Mouse (Mus musculus): ENCODE results near the gene Ptpn6. TPM values are rescaled to one million over a fixed set of nuclear protein-coding genes. Genes with fewer than 3 reads are reported as not detected.

Gene Ptpn6
- polyA plus RNA-seq, 1 experiment from 2014 or later = 5.6 TPM

DNA sequence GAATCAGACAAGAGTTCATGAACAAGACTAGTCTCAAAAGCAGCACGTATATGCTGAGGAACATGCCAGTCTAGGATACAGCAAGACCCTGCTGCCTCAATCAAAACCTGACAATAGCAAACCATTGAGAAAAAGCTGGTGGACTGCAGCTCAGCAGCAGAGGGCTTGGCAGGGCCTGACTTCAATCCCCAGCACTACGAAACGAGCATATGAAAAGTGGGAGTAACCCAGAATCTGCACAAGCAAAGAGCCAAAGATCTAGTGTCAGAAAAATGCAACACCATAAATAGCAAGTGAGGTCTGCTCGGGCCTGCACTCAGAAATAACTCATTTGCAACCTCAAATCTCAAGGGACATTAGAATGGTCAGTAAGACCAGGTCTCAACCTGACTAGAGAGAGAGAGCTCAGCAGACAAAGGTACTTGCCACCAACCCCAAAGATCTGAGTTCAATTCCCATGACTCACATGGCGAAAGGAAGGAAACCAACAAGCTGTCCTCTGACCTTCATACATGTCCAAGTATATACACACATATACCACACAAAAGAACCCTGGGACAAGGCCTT is 32.4 kb downstream of the Ptpn6 start:
- 65% methylated on average over 5 of the region's 5 CpGs for whole genome bisulfite sequencing
- no peaks in the 10 kb centered on the region for H3K9me3 ChIP-seq (replicated peaks)
- H3K27me3 ChIP-seq = no peaks in the 10 kb centered on the region
- no peak overlapping the region for H3K27ac ChIP-seq
- no peak overlapping the region for H3K9ac ChIP-seq
- no peak for ATAC-seq (replicated peaks; ENCODE audit: insufficient number of reproducible peaks, insufficient read depth, low FRiP score, low read depth)
- peaks cover 14% of the 10 kb centered on the region for H3K4me1 ChIP-seq (replicated peaks)
- H3K4me2 ChIP-seq = no peak overlapping the region
- peaks cover 50% of the 10 kb centered on the region for H3K36me3 ChIP-seq
- H3K4me3 ChIP-seq = no peak overlapping the region

DNA sequence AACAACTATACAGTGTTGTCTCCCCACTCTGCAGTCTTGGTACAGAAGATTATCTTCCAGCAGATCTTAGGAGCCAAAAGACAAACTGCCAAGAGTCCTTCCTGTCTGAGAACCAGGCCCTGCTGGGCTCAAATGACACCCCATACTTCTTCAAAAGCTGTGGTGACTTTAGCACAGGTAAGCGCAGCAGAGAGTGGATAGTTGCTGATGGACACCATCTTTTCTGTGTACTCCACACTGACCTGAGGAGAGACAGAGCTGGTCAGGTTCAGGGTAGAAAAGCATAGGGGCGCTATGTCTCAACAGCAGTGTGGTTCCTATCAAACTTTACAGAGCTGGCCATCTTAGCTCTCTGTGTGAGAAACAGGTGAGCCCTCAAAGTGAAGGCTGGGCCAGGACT is 34.1 kb downstream of the Ptpn6 start:
- Histone ChIP-seq H3K9ac (no peak overlapping the region), H3K4me3 (no peak overlapping the region), H3K4me2 (no peak overlapping the region), H3K9me3 (replicated peaks) (no peaks in the 10 kb centered on the region), H3K27ac (no peak overlapping the region), H3K27me3 (no peaks in the 10 kb centered on the region), H3K4me1 (replicated peaks) (peaks cover 15% of the 10 kb centered on the region), H3K36me3 (peaks cover 50% of the 10 kb centered on the region)
- 91% methylated on average over 2 of the region's 2 CpGs for WGBS
- no peak for ATAC-seq (replicated peaks; ENCODE audit: insufficient number of reproducible peaks, insufficient read depth, low FRiP score, low read depth)

DNA sequence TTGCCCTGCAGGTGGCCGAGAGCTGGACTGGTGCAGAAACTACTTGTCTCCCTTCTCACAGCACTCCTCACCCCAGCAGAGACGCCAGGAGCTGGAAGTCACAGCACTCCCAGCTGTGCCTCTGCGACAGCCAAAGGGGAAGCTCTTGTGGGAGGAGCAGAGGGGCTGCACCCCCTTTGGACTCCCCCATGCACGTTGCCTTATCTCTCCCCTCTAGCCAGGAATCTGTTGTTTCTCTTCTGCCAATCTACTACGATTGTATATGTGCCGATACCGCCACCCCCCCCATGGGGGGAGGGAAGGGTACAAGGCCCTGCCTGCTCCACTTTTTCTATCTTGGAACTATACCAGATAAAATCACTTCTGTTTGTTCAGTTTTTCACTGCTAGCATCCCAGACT is 34.7 kb downstream of the Ptpn6 start:
- Histone ChIP-seq H3K27ac (no peak overlapping the region), H3K9me3 (replicated peaks) (no peaks in the 10 kb centered on the region), H3K4me2 (no peak overlapping the region), H3K36me3 (peaks cover 50% of the 10 kb centered on the region), H3K9ac (no peak overlapping the region), H3K4me3 (no peak overlapping the region), H3K27me3 (no peaks in the 10 kb centered on the region), H3K4me1 (replicated peaks) (peaks cover 14% of the 10 kb centered on the region)
- no peak for ATAC-seq (replicated peaks; ENCODE audit: insufficient number of reproducible peaks, insufficient read depth, low FRiP score, low read depth)
- 59% methylated on average over 7 of the region's 7 CpGs for WGBS

DNA sequence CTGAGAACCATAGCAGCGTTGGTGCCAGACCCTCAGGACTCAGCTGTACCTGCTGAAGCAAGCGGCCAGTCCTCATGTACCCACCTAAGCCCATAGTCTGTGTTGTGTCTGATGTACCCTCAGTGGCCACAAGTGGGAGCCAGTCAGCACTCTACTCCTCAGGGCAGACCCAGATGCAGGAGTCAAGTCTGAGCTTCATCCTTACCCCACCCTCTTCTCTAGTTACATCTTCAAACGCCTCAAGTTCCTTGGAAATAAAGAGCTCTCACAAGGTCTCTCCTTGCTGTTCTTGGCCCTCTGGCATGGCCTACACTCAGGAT is 35.8 kb downstream of the Ptpn6 start:
- no peak overlapping the region for H3K4me3 ChIP-seq
- H3K9ac ChIP-seq = no peak overlapping the region
- H3K4me1 ChIP-seq (replicated peaks) = peaks cover 14% of the 10 kb centered on the region
- no peak overlapping the region for H3K4me2 ChIP-seq
- H3K36me3 ChIP-seq = peaks cover 43% of the 10 kb centered on the region
- peak; percentile 48; the same call in 1 of the 2 replicates for ATAC-seq (replicated peaks; ENCODE audit: insufficient number of reproducible peaks, insufficient read depth, low FRiP score, low read depth)
- H3K27ac ChIP-seq = no peak overlapping the region
- H3K9me3 ChIP-seq (replicated peaks) = no peaks in the 10 kb centered on the region
- no peaks in the 10 kb centered on the region for H3K27me3 ChIP-seq
- 43% methylated on average over 3 of the region's 3 CpGs for WGBS

- peaks cover 43% of the 10 kb centered on the region for H3K36me3 ChIP-seq
- WGBS = 92% methylated on average over 17 of the region's 17 CpGs
Measured at GRCm38 (mm10) chr6:124702102-124702783, 36.3 kb downstream of the Ptpn6 start.

DNA sequence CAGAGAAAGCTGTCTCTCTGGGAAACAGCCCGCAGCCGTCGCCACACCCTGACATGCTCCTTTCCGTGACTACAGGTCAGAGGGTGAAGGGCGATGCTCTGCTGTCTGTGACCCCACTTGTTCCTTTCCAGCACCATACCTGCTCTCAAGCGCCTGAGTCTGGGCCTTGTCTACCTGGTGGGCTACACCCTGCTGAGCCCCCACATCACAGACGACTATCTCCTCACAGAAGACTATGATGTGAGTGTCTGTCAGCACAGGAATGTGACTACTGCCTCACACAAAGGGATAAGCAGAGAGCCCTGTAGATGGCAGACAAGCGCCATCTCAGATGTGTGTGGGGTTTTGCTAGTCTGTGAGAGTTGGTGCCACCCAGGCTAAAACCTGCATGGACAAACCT is 37.2 kb downstream of the Ptpn6 start:
- Histone ChIP-seq H3K4me2 (no peak overlapping the region), H3K4me1 (replicated peaks) (peaks cover 14% of the 10 kb centered on the region), H3K27ac (no peak overlapping the region), H3K4me3 (no peak overlapping the region), H3K27me3 (no peaks in the 10 kb centered on the region), H3K9ac (no peak overlapping the region), H3K36me3 (peaks cover 43% of the 10 kb centered on the region), H3K9me3 (replicated peaks) (no peaks in the 10 kb centered on the region)
- no peak; the same call in 1 of the 2 replicates for ATAC-seq (replicated peaks; ENCODE audit: insufficient number of reproducible peaks, insufficient read depth, low FRiP score, low read depth)
- WGBS = 71% methylated on average over 8 of the region's 8 CpGs

More at GRCm38 (mm10) chr6:124702102-124702783, 36.3 kb downstream of the Ptpn6 start:
- Histone ChIP-seq H3K4me3 (no peak overlapping the region), H3K9me3 (replicated peaks) (no peaks in the 10 kb centered on the region), H3K27ac (no peak overlapping the region), H3K27me3 (no peaks in the 10 kb centered on the region), H3K9ac (no peak overlapping the region), H3K4me2 (no peak overlapping the region), H3K4me1 (replicated peaks) (peaks cover 14% of the 10 kb centered on the region)
- no peak for ATAC-seq (replicated peaks; ENCODE audit: insufficient number of reproducible peaks, insufficient read depth, low FRiP score, low read depth)

DNA sequence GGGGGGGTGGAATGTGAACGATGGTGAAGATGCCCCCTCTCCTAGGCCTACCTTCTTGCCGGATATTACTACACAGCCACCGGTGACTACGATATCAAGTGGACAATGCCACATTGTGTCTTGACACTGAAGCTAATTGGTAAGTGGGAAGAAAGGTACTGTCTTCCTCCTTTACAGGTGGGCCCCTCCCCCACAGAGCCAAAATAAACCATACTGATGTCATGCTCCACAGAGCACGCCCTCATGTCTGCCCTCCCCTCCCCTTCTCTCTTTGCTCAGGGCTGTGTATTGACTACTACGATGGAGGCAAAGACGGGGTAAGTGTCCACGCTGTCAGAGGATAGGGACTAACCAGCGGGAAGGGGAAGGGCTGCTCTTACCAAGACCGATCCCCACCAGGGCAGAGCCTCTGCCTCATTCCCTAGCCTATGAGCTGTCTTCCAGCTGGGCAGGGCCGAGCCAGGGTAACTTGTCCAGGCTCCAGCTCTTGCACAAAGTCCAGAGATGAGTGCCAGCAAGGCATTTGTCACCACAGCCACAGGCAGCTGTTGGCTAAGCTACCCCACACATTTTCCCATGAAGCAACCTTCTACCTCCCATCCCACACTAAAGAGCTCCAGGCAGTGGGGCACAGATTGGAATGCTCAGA is 38.4 kb downstream of the Ptpn6 start:
- WGBS = 75% methylated on average over 11 of the region's 11 CpGs
- Histone ChIP-seq H3K36me3 (peaks cover 36% of the 10 kb centered on the region), H3K27ac (peak overlapping the region; percentile 48)

DNA sequence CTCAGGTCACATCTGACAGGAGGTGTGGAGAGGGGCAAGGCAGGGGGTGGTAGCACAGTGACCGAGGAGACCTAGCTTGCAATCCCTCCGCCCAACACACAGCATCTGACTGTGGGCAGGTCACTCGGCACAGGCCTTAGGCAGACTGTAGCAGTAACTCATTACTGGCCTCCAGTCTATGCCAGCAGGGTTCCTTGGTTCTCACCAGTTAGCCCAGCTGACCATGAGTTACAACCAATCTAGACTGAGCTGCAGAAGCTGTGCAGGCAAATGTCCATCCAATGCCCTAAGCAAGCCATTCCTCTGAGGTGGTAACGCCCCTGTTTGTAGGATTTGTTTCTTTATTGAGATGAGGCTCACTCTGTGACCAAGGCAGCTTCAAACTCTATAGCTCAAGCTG is 39.1 kb downstream of the Ptpn6 start:
- Histone ChIP-seq H3K4me2 (no peak overlapping the region), H3K4me3 (no peak overlapping the region), H3K27me3 (no peaks in the 10 kb centered on the region), H3K27ac (no peak overlapping the region), H3K4me1 (replicated peaks) (peaks cover 19% of the 10 kb centered on the region), H3K9ac (no peak overlapping the region), H3K36me3 (peaks cover 29% of the 10 kb centered on the region), H3K9me3 (replicated peaks) (no peaks in the 10 kb centered on the region)
- ATAC-seq (replicated peaks; ENCODE audit: insufficient number of reproducible peaks, insufficient read depth, low FRiP score, low read depth) = no peak
- 88% methylated on average over 4 of the region's 4 CpGs for WGBS

More for the DNA sequence above, 38.4 kb downstream of the Ptpn6 start:
- ATAC-seq (replicated peaks; ENCODE audit: insufficient number of reproducible peaks, insufficient read depth, low FRiP score, low read depth) = peak; percentile 37
- Histone ChIP-seq H3K9me3 (replicated peaks) (no peaks in the 10 kb centered on the region), H3K4me3 (no peak overlapping the region), H3K9ac (no peak overlapping the region), H3K4me1 (replicated peaks) (peaks cover 14% of the 10 kb centered on the region), H3K4me2 (no peak overlapping the region), H3K27me3 (no peaks in the 10 kb centered on the region)

- H3K9ac ChIP-seq = no peak overlapping the region
- no peak for ATAC-seq (replicated peaks; ENCODE audit: insufficient number of reproducible peaks, insufficient read depth, low FRiP score, low read depth)
- no peak overlapping the region for H3K4me2 ChIP-seq
- no peak overlapping the region for H3K4me3 ChIP-seq
- H3K27me3 ChIP-seq = no peaks in the 10 kb centered on the region
- peaks cover 22% of the 10 kb centered on the region for H3K36me3 ChIP-seq
- H3K4me1 ChIP-seq (replicated peaks) = peaks cover 25% of the 10 kb centered on the region
- H3K9me3 ChIP-seq (replicated peaks) = no peaks in the 10 kb centered on the region
- 82% methylated on average over 6 of the region's 6 CpGs for WGBS
- H3K27ac ChIP-seq = no peak overlapping the region
Measured at GRCm38 (mm10) chr6:124698751-124699150, 39.8 kb downstream of the Ptpn6 start.

- no peak overlapping the region for H3K4me2 ChIP-seq
- peaks cover 32% of the 10 kb centered on the region for H3K4me1 ChIP-seq (replicated peaks)
- no peak overlapping the region for H3K27ac ChIP-seq
- no peak for ATAC-seq (replicated peaks; ENCODE audit: insufficient number of reproducible peaks, insufficient read depth, low FRiP score, low read depth)
- H3K9ac ChIP-seq = no peak overlapping the region
- H3K36me3 ChIP-seq = peaks cover under 1% of the 10 kb centered on the region; the same call in 1 of the 2 replicates
- H3K9me3 ChIP-seq (replicated peaks) = no peaks in the 10 kb centered on the region
- H3K27me3 ChIP-seq = no peaks in the 10 kb centered on the region
- 81% methylated on average over 7 of the region's 7 CpGs for WGBS
- H3K4me3 ChIP-seq = no peak overlapping the region
Measured at GRCm38 (mm10) chr6:124696441-124697150, 41.9 kb downstream of the Ptpn6 start.

GRCm38 (mm10) chr6:124694166-124694955 is 44.2 kb downstream of the Ptpn6 start:
- no peak overlapping the region for H3K4me3 ChIP-seq
- 66% methylated on average over 15 of the region's 15 CpGs for WGBS
- no peak overlapping the region for H3K4me2 ChIP-seq
- H3K27me3 ChIP-seq = no peaks in the 10 kb centered on the region
- no peak overlapping the region for H3K9ac ChIP-seq
- peak; percentile 73 for ATAC-seq (replicated peaks; ENCODE audit: insufficient number of reproducible peaks, insufficient read depth, low FRiP score, low read depth)
- H3K4me1 ChIP-seq (replicated peaks) = peaks cover 18% of the 10 kb centered on the region
- H3K27ac ChIP-seq = peak overlapping the region; percentile 73
- H3K36me3 ChIP-seq = no peaks in the 10 kb centered on the region
- no peaks in the 10 kb centered on the region for H3K9me3 ChIP-seq (replicated peaks)

All from heart, embryonic 15.5 days (tissue).